Mouse (Mus musculus): ENCODE results near the gene Ampd1.
A peak's percentile ranks its signal among the peaks of the same experiment; 100 is the strongest.

The Ampd1 gene

GRCm38 (mm10) chr3:103073771-103074170 is at the start of gene Ampd1:
TSS of gene Ampd1 (plus strand) at chr3:103074014.
- DNase-seq (ENCODE audit: low read depth): no peak

DNA sequence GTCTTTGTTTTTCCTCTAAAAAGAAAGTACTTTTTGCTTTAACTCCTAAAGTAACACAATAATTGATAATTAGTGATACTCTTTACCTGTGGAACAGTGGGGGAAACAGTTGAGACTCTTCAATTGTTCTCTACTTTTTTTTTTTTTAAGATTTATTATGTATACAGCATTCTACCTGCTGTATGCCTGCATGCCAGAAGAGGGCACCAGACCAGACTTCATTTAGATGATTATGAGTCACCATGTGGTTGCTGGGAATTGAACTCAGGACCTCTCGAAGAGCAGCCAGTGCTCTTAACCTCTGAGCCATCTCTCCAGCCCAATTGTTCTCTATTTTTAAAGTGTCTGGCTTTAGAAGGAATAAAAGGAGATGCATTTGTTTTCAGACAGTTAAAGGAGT is 47.6 kb upstream of the Ampd1 start:
- DNase-seq (ENCODE audit: low read depth): peak; percentile 77

DNA sequence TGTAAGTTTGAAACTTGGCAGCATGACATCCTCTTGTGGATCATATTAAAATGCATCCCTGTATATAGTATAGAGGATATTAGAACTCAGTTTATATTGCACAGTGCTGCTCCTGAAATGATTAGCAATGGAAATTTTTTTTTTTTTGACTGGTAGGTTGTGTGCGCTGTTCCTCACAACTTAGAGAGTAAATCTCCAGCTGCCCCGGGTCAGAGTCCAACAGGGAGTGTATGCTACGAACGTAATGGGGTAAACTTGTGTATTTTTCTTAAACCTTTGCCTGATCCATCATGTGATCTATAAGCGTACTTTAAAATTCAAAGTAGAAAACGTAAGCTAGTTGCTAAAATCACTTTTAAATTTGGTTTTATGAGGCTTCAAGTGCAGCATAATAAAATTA is 33.5 kb upstream of the Ampd1 start:
- DNase-seq (ENCODE audit: low read depth): no peak

DNA sequence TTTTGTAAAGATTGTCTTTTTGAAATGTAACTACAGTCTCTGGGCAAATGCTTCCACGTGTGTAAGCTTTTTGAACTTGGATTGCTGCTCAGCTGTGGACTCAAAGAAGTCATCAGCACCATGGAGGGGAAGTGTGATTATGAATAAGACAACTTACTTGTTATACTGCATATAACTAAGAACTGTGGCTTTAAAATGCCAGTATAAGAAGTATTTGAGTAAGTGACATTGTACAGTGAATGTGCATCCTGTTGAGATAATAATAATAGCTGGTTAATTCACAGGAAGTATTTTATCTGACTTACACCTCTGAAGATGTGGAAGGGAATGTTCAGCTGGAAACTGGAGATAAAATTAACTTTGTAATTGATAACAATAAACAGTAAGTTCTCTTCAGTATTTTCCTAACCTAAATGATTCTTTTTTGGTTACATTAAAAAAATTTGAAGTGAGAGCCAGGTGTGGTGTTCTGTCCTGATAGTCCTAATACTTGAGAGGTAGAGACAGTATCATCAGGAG is 32.9 kb upstream of the Ampd1 start:
- DNase-seq (ENCODE audit: low read depth): no peak

DNA sequence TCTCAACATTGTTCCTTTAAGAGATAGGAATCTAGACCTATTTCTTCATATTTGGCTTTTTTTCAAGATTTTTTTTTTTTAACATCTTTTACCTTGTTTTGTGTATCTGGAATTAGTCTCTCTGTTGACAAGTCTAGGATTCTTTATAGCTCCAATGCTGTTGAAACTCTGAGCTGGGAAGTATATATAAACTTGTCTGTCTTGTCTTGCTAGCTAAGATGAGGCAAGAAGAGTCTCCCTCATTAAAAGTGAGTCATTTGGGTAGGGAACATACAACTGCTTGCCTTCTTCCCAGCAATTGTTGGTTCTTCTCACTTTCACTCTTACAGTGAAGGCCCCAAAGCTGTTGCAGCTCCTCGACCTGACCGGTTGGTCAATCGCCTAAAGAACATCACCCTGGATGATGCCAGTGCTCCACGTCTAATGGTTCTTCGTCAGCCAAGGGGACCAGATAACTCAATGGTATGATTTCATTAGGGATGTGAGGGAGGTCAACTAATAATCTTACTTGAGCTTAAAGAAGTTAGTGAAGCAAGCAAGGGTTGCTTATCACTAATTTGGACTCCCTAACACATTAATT is 17.7 kb upstream of the Ampd1 start:
- no peak for DNase-seq (ENCODE audit: low read depth)

GRCm38 (mm10) chr3:103057752-103058151 is 16.1 kb upstream of the Ampd1 start:
- no peak for DNase-seq (ENCODE audit: low read depth)

- DNase-seq (ENCODE audit: low read depth): peak; percentile 96
Measured at GRCm38 (mm10) chr3:103058207-103059157, 15.3 kb upstream of the Ampd1 start, which contains the start of gene Nras. TSS of gene Nras (plus strand) at chr3:103058285.

GRCm38 (mm10) chr3:103066927-103067326 is 6.9 kb upstream of the Ampd1 start:
- no peak for DNase-seq (ENCODE audit: low read depth)

DNA sequence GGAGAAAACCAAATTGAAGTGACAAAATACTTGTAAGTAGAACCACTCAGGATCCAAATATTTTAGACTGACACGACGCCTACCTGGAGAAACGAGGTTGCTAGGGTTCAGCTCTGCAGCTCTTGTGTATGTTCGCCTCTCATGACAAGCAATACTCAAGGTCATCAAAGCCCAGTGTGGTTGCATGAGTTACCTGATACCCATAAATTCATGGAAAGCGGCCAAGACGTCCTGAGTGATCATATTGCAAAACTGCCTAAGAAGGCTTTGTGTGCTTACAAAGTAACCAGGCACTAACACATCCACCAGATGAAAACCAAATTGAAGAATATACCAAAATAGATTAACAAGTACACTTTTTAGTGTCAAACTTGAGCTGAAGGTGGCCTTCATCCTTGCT is 4.8 kb upstream of the Ampd1 start:
- DNase-seq (ENCODE audit: low read depth): no peak

DNA sequence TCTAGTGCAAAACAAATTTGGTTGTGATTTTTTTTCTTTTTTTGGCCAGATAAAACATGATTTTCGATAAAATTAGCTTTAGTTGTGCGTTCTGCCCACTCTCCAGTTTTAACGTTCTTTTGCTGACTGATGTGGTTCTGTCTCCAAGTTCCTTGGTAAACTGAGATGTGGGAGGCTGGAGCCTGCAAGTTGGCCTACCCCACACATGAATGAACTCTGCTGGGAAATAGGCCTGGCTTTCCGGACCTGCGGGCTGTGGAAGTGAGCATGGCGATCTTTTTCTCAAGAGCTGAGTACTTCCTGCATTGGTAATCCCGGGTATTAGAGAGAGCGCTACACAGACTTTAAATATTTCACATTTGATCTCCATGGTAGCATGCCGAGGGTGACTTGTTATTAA is 2.1 kb downstream of the Ampd1 start:
- no peak for DNase-seq (ENCODE audit: low read depth)

GRCm38 (mm10) chr3:103076476-103076875 is 2.7 kb downstream of the Ampd1 start:
- no peak for DNase-seq (ENCODE audit: low read depth)

- DNase-seq (ENCODE audit: low read depth): no peak
Measured at GRCm38 (mm10) chr3:103079301-103079700, 5.5 kb downstream of the Ampd1 start.

GRCm38 (mm10) chr3:103081051-103081450 is 7.2 kb downstream of the Ampd1 start:
- DNase-seq (ENCODE audit: low read depth): no peak

DNA sequence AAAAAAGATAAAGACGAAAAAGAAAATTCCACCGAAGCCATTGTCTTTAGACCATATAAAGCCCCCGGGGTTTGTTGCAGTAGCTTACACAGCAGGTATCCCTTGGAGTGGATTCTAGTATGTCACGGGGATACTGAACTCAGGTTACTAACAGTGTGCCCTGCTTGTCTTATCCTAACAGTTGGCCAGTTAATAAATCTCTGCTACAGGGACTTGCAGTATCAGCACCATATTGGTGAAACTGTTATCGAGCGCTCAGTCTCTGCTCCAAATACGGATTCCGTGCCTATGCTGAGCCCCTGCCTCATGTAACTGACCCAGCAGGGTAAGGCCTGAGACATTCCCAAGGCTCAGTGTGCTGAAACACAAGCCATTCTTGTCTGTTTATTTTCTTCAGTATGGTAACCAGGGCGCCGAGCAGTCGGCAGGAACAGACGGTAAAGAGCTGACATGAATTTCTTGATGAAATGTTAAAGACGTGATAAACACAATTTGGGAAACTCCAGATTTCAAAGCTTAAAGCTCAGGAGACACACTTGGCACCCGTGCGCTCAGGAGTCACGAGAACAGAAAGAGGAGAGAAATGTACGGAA is 8.1 kb downstream of the Ampd1 start:
- DNase-seq (ENCODE audit: low read depth): no peak

- DNase-seq (ENCODE audit: low read depth): no peak
Measured at GRCm38 (mm10) chr3:103082761-103083160, 8.9 kb downstream of the Ampd1 start.

DNA sequence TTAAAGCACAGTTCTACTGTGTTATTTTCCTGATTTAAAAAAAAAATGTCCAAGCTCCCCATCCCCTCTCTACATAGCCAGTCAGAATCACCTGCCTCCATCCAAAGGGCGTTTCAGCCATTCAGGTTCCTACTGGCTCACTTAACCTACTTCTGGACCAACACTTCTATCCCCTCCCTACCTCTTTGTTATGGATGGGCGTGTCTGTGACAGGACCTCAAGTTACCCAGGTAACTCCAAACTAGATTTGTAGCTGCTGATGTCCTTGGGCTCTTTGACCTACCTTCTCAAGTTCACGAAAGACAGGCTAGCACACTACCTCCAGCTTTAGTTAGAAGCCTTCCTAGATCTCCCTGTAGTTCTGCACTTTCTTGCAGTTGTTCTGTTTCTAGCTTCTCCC is 12.2 kb downstream of the Ampd1 start:
- DNase-seq (ENCODE audit: low read depth): no peak

DNA sequence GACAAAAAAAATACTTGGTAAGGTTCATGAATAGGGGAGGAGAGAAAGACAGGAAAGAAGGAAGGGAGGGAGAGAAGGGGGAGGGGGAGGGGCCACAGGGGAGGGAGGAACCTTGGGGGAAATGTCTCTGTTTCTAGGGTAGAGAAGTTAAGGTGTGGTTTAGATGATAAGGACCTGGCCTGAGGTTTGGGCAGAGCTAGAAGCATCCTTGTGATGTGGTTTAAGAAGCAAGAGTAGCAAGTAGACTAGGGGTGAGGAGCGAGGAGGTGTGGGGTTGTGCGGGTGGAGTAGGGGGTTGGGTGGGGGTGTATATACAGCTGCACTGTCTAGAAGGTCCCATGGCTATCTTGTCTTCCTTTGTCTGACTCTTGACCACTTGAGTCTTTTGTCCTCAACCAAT is 17.9 kb downstream of the Ampd1 start:
- DNase-seq (ENCODE audit: low read depth): peak; percentile 67

DNA sequence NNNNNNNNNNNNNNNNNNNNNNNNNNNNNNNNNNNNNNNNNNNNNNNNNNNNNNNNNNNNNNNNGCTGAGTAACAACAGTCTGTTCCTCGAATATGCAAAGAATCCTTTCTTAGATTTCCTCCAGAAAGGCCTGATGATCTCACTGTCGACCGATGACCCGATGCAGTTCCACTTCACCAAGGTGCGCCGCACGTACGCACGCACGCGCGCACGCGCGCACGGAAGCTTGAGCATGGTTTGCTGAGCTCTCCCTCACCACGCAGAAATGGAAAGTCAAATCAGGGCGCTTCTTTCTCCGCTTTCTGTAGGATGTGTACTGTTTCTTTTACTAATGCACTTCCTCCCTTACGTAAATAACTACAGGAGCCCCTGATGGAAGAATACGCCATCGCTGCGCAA is 24.8 kb downstream of the Ampd1 start:
- DNase-seq (ENCODE audit: low read depth): no peak

DNA sequence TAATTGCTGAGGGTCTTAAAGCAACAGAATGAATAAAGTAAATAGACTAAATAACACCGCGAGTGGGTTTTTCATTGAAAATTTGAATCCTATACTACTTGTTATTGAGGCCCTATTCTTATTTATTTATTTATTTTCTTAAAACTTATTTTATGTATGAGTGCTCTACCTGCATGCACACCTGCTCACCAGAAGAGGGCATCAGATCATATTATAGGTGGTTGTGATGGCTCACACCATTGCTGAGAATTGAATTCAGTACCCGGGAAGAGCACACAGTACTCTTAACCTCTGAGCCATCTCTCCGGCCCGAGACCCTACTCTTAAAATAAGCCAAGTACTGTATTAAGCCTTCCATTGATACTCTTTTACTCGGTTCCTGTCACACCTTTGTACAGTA is 25.9 kb downstream of the Ampd1 start:
- peak; percentile 49 for DNase-seq (ENCODE audit: low read depth)

- DNase-seq (ENCODE audit: low read depth): peak; percentile 70
Measured at GRCm38 (mm10) chr3:103100735-103101134, 26.9 kb downstream of the Ampd1 start.

DNA sequence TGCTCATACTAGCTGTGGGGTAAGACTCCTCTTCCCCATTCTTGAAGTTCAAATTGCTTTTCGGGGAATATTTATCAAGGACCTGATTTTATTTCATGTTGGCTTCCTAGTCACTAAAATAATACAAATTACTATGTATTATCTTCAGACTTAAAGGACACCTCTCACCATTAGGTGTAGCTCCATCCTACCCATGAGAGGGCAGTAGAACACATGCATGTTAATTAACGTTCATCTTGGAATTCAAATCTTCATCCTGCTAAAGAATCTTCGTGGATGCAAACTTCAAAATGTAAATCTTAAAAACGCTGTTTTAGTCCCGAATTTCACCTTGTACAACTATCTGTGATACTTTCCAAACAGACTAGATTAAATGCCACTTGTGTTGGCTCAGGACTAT is 27.4 kb downstream of the Ampd1 start:
- DNase-seq (ENCODE audit: low read depth): no peak

GRCm38 (mm10) chr3:103101909-103102308 is 28.1 kb downstream of the Ampd1 start:
- DNase-seq (ENCODE audit: low read depth): no peak

All from induced T-regulatory cell, adult 2 months (primary cell).